Comparison of ENCODE assay signal across 10 mouse cellular contexts in genomic region chr6:134556185-134556950, GRCm38 (mm10). TPM values are rescaled to one million over a fixed set of nuclear protein-coding genes. Genes with fewer than 3 reads are reported as not detected.
DNase-seq lines count a peak whose midpoint lies in the region; ATAC-seq and TF ChIP-seq lines count a peak whose summit lies in the region.
"Had no signal": no experiment of that assay in that cellular context is flagged by ENCODE, and none has a peak within 500 bp of the region (broad histone marks: within the 10 kb centered on the region; RNA-seq: fewer than 3 reads in every experiment).

No protein-coding gene starts in this region.

- H3K36me3 ChIP-seq in kidney, postnatal 0 days (ENCODE audit: insufficient read depth, low read length), result no peaks in the 10 kb centered on the region
- no peaks in the 10 kb centered on the region for H3K36me3 ChIP-seq in E14TG2a.4 (ENCODE audit: insufficient read depth, low read length)
- no peaks in the 10 kb centered on the region for H3K36me3 ChIP-seq in lung, postnatal 0 days (ENCODE audit: insufficient read depth, low read length)
- no peaks in the 10 kb centered on the region for H3K36me3 ChIP-seq in forebrain, embryonic 13.5 days (ENCODE audit: poor library complexity, severe bottlenecking)
- H3K36me3 ChIP-seq in forebrain, embryonic 14.5 days (ENCODE audit: control insufficient read depth, insufficient read depth, low read length), result no peaks in the 10 kb centered on the region
- H3K36me3 ChIP-seq: lung, embryonic 15.5 days had no signal

- H3K27ac ChIP-seq in kidney, postnatal 0 days, result peak overlapping the region; percentile 40; the same call in 1 of the 2 replicates
- H3K27ac ChIP-seq in lung, postnatal 0 days (ENCODE audit: low read length), result no peak overlapping the region
- no peak overlapping the region for H3K27ac ChIP-seq in forebrain, embryonic 13.5 days
- H3K27ac ChIP-seq in forebrain, embryonic 14.5 days (ENCODE audit: low read depth, low read length), result no peak overlapping the region
- H3K27ac ChIP-seq: lung, embryonic 15.5 days had no signal

- H3K9ac ChIP-seq in kidney, postnatal 0 days (ENCODE audit: low read depth, low read length), result no peak overlapping the region
- H3K9ac ChIP-seq in lung, postnatal 0 days (replicated peaks; ENCODE audit: low read depth), result no peak overlapping the region
- H3K9ac ChIP-seq in forebrain, embryonic 13.5 days, result no peak overlapping the region
- H3K9ac ChIP-seq in forebrain, embryonic 14.5 days (ENCODE audit: low read length), result no peak overlapping the region
- H3K9ac ChIP-seq: lung, embryonic 15.5 days had no signal

- no peak for TF ChIP-seq CTCF in kidney, postnatal 0 days (IDR thresholded peaks at IDR 0.05; ENCODE audit: low read depth)
- TF ChIP-seq CTCF in E14TG2a.4 (conservative IDR thresholded peaks at IDR 0.05; ENCODE audit: low read length), result no peak
- TF ChIP-seq CTCF in lung, postnatal 0 days (IDR thresholded peaks at IDR 0.05), result no peak

- H3K4me3 ChIP-seq in kidney, postnatal 0 days (replicated peaks; ENCODE audit: low read depth, low read length), result no peak overlapping the region
- 0 out of 2 replicates have a peak overlapping the region, but pooled peaks have one; percentile 17 for H3K4me3 ChIP-seq in E14TG2a.4 (replicated peaks; ENCODE audit: low read length)
- no peak overlapping the region for H3K4me3 ChIP-seq in lung, postnatal 0 days (ENCODE audit: low read depth, low read length)
- no peak overlapping the region for H3K4me3 ChIP-seq in forebrain, embryonic 13.5 days
- H3K4me3 ChIP-seq in forebrain, embryonic 14.5 days (ENCODE audit: low read depth, low read length), result no peak overlapping the region
- H3K4me3 ChIP-seq: lung, embryonic 15.5 days had no signal

- ATAC-seq in kidney, postnatal 0 days (replicated peaks; ENCODE audit: low FRiP score, low read depth), result no peak
- ATAC-seq in lung, postnatal 0 days, result peak; percentile 67
- ATAC-seq in forebrain, embryonic 13.5 days, result no peak
- no peak for ATAC-seq in forebrain, embryonic 14.5 days

- DNase-seq in kidney, postnatal 0 days (ENCODE audit: low spot score), result no peak
- no peak for DNase-seq in kidney, adult 11 months
- DNase-seq in adrenal gland, adult 2 months, result peak; percentile 71
- peak; percentile 67 for DNase-seq in lung, postnatal 0 days (ENCODE audit: low spot score)
- no peak for DNase-seq in forebrain, embryonic 14.5 days (ENCODE audit: low spot score)
- DNase-seq: thymus, postnatal 36 days had no signal

- no peak overlapping the region for H3K4me2 ChIP-seq in kidney, postnatal 0 days (ENCODE audit: low read length)
- no peak overlapping the region for H3K4me2 ChIP-seq in lung, postnatal 0 days (replicated peaks; ENCODE audit: low read depth, low read length)
- no peak overlapping the region for H3K4me2 ChIP-seq in forebrain, embryonic 13.5 days
- H3K4me2 ChIP-seq in forebrain, embryonic 14.5 days (ENCODE audit: low read length), result no peak overlapping the region
- H3K4me2 ChIP-seq: lung, embryonic 15.5 days had no signal

- no peak for TF ChIP-seq EP300 in lung, postnatal 0 days (IDR thresholded peaks at IDR 0.05)

- H3K27me3 ChIP-seq in kidney, postnatal 0 days (ENCODE audit: insufficient read depth, low read length), result no peaks in the 10 kb centered on the region
- H3K27me3 ChIP-seq in E14TG2a.4 (ENCODE audit: insufficient read depth, low read length), result no peaks in the 10 kb centered on the region
- H3K27me3 ChIP-seq in lung, postnatal 0 days (replicated peaks; ENCODE audit: insufficient read depth, low read length), result no peaks in the 10 kb centered on the region
- no peaks in the 10 kb centered on the region for H3K27me3 ChIP-seq in forebrain, embryonic 13.5 days
- H3K27me3 ChIP-seq in forebrain, embryonic 14.5 days (replicated peaks; ENCODE audit: control insufficient read depth, insufficient read depth, low read length), result no peaks in the 10 kb centered on the region
- H3K27me3 ChIP-seq: lung, embryonic 15.5 days had no signal

- H3K9me3 ChIP-seq in kidney, postnatal 0 days (replicated peaks; ENCODE audit: low read length), result no peaks in the 10 kb centered on the region
- H3K9me3 ChIP-seq in E14TG2a.4 (ENCODE audit: low read length), result no peaks in the 10 kb centered on the region
- no peaks in the 10 kb centered on the region for H3K9me3 ChIP-seq in lung, postnatal 0 days (ENCODE audit: low read length)
- no peaks in the 10 kb centered on the region for H3K9me3 ChIP-seq in forebrain, embryonic 13.5 days (replicated peaks)
- H3K9me3 ChIP-seq in forebrain, embryonic 14.5 days (replicated peaks; ENCODE audit: control insufficient read depth, low read length), result no peaks in the 10 kb centered on the region
- H3K9me3 ChIP-seq: G1E; lung, embryonic 15.5 days had no signal

- H3K4me1 ChIP-seq in kidney, postnatal 0 days (replicated peaks; ENCODE audit: insufficient read depth, low read length), result peaks cover 6% of the 10 kb centered on the region
- peaks cover 32% of the 10 kb centered on the region for H3K4me1 ChIP-seq in E14TG2a.4 (replicated peaks; ENCODE audit: low read depth, low read length)
- H3K4me1 ChIP-seq in lung, postnatal 0 days (ENCODE audit: insufficient read depth, low read depth, low read length), result peaks cover 16% of the 10 kb centered on the region
- H3K4me1 ChIP-seq in forebrain, embryonic 13.5 days, result peaks cover 44% of the 10 kb centered on the region
- H3K4me1 ChIP-seq in forebrain, embryonic 14.5 days (ENCODE audit: control insufficient read depth, insufficient read depth, low read length), result peaks cover 10% of the 10 kb centered on the region; the same call in 1 of the 2 replicates

- WGBS in kidney, postnatal 0 days, result 55% methylated on average over 7 of the region's 7 CpGs
- WGBS in lung, postnatal 0 days, result 37% methylated on average over 7 of the region's 7 CpGs
- 82% methylated on average over 7 of the region's 7 CpGs for WGBS in forebrain, embryonic 13.5 days
- WGBS in forebrain, embryonic 14.5 days, result 73% methylated on average over 7 of the region's 7 CpGs

RNA-seq across cellular contexts. Expression of gene Lrp6, which starts 10.4 kb away (rescaled TPM):
- 32.4 and 35.3 TPM in 2 replicates for polyA plus RNA-seq in kidney, postnatal 0 days (2015; fragmentation: Nextera tagmentation; extraction: Ambion mirVana)
- 10 to 100 TPM; 71.1 to 71.2 TPM for total RNA-seq in adrenal gland, adult 2 months (2021)
- polyA plus RNA-seq in adrenal gland, adult 2 months (2012; rRNA removed), result 27.1 and 44.6 TPM in 2 replicates
- polyA plus RNA-seq in lung, postnatal 0 days (2015; fragmentation: Nextera tagmentation; extraction: Ambion mirVana), result 17.0 and 18.7 TPM in 2 replicates
- 22.5 and 26.6 TPM in 2 replicates for polyA plus RNA-seq in forebrain, embryonic 13.5 days (2015; fragmentation: Nextera tagmentation; extraction: Ambion mirVana)
- 20.9 TPM in 2 replicates for polyA plus RNA-seq in forebrain, embryonic 14.5 days (2014; fragmentation: Nextera tagmentation; extraction: Ambion mirVana)

Comparison
In these comparisons a context has a peak if more than half of its experiments do, and no peak if none do; other contexts are left out.
1. DNase-seq: peak in adrenal gland, adult 2 months (single experiment) and lung, postnatal 0 days (single experiment); none in kidney, postnatal 0 days (single experiment), kidney, adult 11 months (single experiment) and forebrain, embryonic 14.5 days (single experiment).